Mouse (Mus musculus) ES-Bruce4 (cell line): ENCODE measurements around the gene Tm6sf2. TPM values are rescaled to one million over a fixed set of nuclear protein-coding genes. Genes with fewer than 3 reads are reported as not detected.

ENCODE experiments used
- H3K27ac ChIP-seq: 2 replicates; pipeline ENCODE4 v1.5.1; 2012; ENCODE audit warnings: low read length, inconsistent platforms; ENCODE audit not compliant: insufficient read depth
- H3K27me3 ChIP-seq: 2 replicates; pipeline ENCODE4 v1.6.1; 2012; ENCODE audit warnings: mild to moderate bottlenecking, low read length, inconsistent platforms; ENCODE audit not compliant: control insufficient read depth, poor library complexity, insufficient read depth, severe bottlenecking
- H3K36me3 ChIP-seq: 2 replicates; pipeline ENCODE4 v1.6.1; 2012; ENCODE audit warnings: inconsistent platforms, mild to moderate bottlenecking, low read length, moderate library complexity; ENCODE audit not compliant: control insufficient read depth, poor library complexity, insufficient read depth, severe bottlenecking
- H3K4me1 ChIP-seq: one replicate; pipeline ENCODE4 v1.8.1; 2011; ENCODE audit warnings: low read length; ENCODE audit not compliant: control insufficient read depth, insufficient read depth
- H3K4me3 ChIP-seq: 2 replicates; pipeline ENCODE4 v1.5.1; 2011; ENCODE audit warnings: low read depth, mild to moderate bottlenecking, low read length
- H3K9ac ChIP-seq: 2 replicates; pipeline ENCODE4 v1.6.1; 2012; ENCODE audit warnings: low read depth, mild to moderate bottlenecking, inconsistent platforms; ENCODE audit not compliant: poor library complexity, severe bottlenecking
- H3K9me3 ChIP-seq: replicated peaks from 2 replicates; pipeline ENCODE4 v1.6.1; 2012; ENCODE audit warnings: mild to moderate bottlenecking, low read length, inconsistent platforms; ENCODE audit not compliant: control insufficient read depth, poor library complexity, insufficient read depth, severe bottlenecking
- CTCF ChIP-seq: IDR thresholded peaks from one replicate; pipeline ENCODE4 v1.8.1; 2011; ENCODE audit warnings: low read depth, low read length
- EP300 ChIP-seq: IDR thresholded peaks from 2 replicates; pipeline ENCODE4 v1.6.1; 2011; ENCODE audit warnings: low read depth, low read length; ENCODE audit not compliant: insufficient read depth
- POLR2A ChIP-seq: IDR thresholded peaks from one replicate; pipeline ENCODE4 v1.8.1; 2011; ENCODE audit warnings: low read length; ENCODE audit not compliant: insufficient read depth
- polyA plus RNA-seq: library from polyadenylated mRNA; stranded (reverse); fragments of >200 nt; gene quantifications from 2 replicates; pipeline ENCODE4 v1.2.4, GENCODE M21; 2011; ENCODE audit warnings: low read depth; ENCODE audit not compliant: missing spikeins, insufficient read depth, insufficient read length

Gene Tm6sf2
- polyA plus RNA-seq, 1 experiment: 0.99 TPM

DNA sequence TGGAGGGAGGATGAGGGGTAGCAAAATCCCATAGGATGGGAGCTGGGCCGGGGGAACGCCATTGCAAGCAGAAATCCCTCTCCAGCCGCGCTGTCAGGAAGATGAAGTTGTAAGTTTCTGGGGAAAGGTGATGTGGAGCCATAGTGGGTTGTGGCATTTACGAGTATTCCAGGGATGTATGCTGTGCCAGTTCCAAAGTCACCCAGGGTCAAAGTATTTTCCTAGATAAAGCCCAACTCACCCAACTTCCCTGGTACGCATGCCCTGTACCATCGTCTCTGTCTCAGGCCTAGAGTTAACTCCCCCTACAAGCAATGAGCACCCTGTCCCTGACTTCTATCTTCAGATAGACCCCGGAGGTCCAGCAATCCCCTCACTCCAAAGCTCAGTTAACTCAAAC is 396 bp downstream of the Tm6sf2 start:
- Histone ChIP-seq H3K4me1 (no peaks in the 10 kb centered on the region), H3K27me3 (no peaks in the 10 kb centered on the region), H3K27ac (no peak overlapping the region), H3K9ac (no peak overlapping the region), H3K9me3 (no peaks in the 10 kb centered on the region), H3K4me3 (peak overlapping the region; percentile 41), H3K36me3 (peaks cover 9% of the 10 kb centered on the region)
- TF ChIP-seq POLR2A (no peak), CTCF (no peak), EP300 (no peak)

DNA sequence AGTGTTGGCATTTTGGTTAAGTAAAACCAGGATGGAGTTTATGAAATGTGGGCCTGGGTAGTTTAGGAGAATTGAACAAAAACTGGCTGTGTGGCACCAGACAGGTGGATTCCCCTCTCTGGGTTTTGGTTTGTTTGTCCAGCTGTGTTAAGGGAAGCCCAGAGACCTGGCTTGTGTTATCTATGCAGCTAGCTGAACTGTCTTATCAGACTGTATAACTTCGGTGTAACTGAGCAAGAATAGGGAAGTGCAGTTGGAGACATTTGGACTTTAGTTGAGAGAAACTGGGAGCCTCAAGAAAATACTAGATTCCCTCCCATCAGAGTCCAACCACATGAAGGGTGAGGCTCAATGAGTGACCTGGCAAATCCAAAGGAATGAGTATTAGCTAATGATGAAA is 958 bp downstream of the Tm6sf2 start:
- no peak for TF ChIP-seq CTCF
- no peak for TF ChIP-seq POLR2A

DNA sequence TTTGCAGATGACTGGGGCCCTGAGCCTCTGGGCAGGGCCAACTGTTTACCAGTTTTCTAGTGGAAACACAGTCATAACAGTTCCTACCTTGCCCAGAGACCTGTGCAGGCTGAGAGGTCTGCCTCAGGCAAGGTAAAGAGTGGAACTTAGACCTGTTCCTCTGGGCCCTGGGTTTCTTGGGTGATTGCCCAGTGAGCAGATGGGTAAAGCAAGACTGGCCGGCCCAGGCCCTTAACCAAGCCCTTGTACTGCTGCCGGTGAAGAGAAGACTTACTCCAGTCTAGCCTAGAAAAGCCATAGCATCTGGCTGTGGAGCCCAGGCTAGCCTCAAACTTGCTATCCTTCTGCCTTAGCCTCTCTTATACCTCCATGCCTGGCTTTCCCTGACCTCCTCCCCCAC is 9.3 kb downstream of the Tm6sf2 start:
- Histone ChIP-seq H3K9me3 (no peaks in the 10 kb centered on the region), H3K9ac (no peak overlapping the region), H3K4me1 (no peaks in the 10 kb centered on the region), H3K36me3 (no peaks in the 10 kb centered on the region), H3K4me3 (no peak overlapping the region), H3K27me3 (peaks cover 6% of the 10 kb centered on the region; the same call in 1 of the 2 replicates), H3K27ac (no peak overlapping the region)
- no peak for TF ChIP-seq POLR2A

More for the DNA sequence above, 958 bp downstream of the Tm6sf2 start:
- no peak overlapping the region for H3K27ac ChIP-seq
- no peaks in the 10 kb centered on the region for H3K9me3 ChIP-seq
- no peaks in the 10 kb centered on the region for H3K4me1 ChIP-seq
- H3K4me3 ChIP-seq: no peak overlapping the region
- H3K36me3 ChIP-seq: peaks cover 6% of the 10 kb centered on the region; the same call in 1 of the 2 replicates
- H3K9ac ChIP-seq: no peak overlapping the region
- no peaks in the 10 kb centered on the region for H3K27me3 ChIP-seq

DNA sequence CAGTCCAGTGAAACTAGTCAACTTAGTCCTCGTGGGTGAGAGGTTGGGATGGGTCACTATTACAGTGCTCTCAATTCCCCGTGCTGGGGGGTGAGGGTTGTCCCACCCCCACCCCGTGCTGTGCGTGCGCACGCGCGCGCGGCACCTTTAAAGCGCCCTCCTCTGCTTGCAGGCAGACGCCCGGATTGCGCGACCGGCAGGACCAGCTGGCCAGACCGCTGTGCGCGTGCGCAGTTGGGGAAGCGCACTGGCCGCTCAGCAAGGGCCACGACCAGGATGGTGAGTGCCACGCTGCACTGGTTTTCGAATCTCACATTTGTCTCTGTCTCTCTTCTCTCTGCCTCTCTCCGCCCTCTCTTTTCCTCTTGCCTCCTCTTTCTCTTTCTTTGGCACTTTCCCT is 10.6 kb downstream of the Tm6sf2 start, which contains the start of gene Hapln4:
Hapln4 (plus strand) TSS at position 173 of the 400 bp plus-strand sequence.
- H3K9ac ChIP-seq: peak within 1 kb of the TSS; percentile 54
- H3K27me3 ChIP-seq: peaks cover 6% of the 10 kb centered on the region; the same call in 1 of the 2 replicates
- H3K36me3 ChIP-seq: no peaks in the 10 kb centered on the region
- H3K4me3 ChIP-seq: peak within 1 kb of the TSS; percentile 87
- no peaks in the 10 kb centered on the region for H3K9me3 ChIP-seq
- H3K27ac ChIP-seq: no peak within 1 kb of the TSS
- H3K4me1 ChIP-seq: no peaks in the 10 kb centered on the region
- TF ChIP-seq EP300: no peak
- peak; percentile 58 for TF ChIP-seq POLR2A
- peak; percentile 16 for TF ChIP-seq CTCF

DNA sequence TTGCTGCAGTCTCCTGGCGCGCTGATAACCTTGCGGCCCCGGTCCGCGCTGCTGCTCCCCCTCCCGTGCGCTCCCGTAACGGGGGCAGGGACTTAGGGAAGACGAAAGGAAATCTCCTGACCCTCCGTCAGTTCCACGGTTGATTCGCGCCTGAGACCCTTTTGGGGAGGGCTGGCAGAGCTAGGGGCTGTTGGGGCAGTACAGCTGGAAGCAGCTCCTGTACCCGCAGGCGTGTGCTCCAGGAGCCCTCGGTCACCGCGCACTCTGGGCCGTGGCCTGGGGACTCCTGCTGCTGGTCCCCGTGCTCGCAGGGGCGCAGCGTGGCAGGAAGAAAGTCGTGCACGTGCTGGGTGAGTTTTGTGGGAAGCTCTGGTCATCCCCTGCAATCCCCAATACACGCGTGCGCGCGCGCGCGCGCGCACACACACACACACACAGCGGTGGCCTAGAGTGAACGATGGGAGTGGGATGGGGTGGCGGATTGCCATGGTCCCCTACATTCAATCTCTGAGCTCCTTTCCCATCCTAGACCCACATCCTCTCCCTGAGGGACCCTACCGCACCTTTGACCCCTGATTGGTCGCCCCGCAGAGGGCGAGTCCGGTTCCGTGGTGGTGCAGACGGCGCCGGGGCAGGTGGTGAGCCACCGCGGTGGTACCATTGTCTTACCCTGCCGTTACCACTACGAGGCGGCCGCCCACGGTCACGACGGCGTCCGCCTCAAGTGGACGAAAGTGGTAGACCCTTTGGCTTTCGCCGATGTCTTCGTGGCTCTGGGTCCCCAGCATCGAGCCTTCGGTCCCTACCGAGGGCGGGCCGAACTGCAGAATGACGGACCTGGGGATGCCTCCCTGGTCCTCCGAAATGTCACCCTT is 11.7 kb downstream of the Tm6sf2 start:
- Histone ChIP-seq H3K4me1 (no peaks in the 10 kb centered on the region), H3K9me3 (no peaks in the 10 kb centered on the region), H3K9ac (peak overlapping the region; percentile 54), H3K36me3 (no peaks in the 10 kb centered on the region), H3K27ac (no peak overlapping the region), H3K4me3 (peak overlapping the region; percentile 87), H3K27me3 (peaks cover 6% of the 10 kb centered on the region; the same call in 1 of the 2 replicates)
- TF ChIP-seq EP300 (no peak), CTCF (no peak), POLR2A (no peak)

DNA sequence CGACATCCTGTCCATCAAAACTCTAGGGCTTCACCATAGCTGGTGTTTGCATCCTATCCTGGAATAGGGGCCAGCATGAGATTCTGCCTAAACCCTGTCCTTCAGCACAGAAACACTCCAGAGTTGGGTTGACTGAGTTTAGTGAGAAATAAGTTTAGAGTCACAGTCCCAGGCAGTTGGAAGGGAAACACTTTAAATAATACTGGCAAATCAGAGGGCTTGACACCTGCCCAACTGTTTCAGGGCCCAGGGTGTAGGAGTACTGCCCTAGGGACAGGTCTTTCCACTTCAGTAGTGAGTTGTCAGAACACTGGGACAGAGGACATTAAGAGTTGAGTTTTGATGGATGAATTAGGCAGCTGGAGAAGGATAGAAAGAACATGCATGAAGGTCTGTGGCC is 13.4 kb downstream of the Tm6sf2 start:
- Histone ChIP-seq H3K9me3 (no peaks in the 10 kb centered on the region), H3K4me1 (no peaks in the 10 kb centered on the region), H3K27me3 (peaks cover 6% of the 10 kb centered on the region; the same call in 1 of the 2 replicates), H3K27ac (no peak overlapping the region), H3K4me3 (no peak overlapping the region), H3K9ac (no peak overlapping the region), H3K36me3 (no peaks in the 10 kb centered on the region)
- TF ChIP-seq CTCF (no peak), EP300 (no peak), POLR2A (no peak)
